Mouse (Mus musculus): ENCODE data around the gene Mapk3.

DNA sequence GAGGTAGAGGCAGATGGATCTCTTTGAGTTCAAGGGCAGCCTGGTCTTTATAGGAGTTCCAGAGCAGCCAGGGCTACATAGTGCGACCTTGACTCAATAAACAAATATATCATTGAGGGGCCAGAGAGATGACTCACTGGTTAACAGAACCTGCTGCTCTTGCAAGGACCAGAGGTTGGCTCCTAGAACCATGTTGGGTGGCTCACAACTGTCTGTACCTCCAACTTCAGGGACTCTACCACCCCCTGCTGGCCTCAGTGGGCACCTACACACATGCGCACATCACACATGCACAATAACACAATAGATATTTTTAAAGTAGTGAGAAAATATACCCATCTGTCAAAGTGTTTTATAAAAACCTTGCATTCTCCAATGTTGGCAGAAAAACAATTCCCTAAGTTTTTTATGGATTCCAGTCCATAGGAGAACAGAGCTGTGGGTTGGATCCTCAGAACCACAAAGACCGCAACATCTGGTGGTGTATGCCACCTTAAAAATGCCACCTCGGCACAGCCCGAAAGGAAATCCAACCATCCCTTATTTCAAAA, 40.5 kb upstream of the Mapk3 start:
- no peak for TF ChIP-seq POLR2A (IDR thresholded peaks at IDR 0.05; ENCODE audit: borderline replicate concordance, control insufficient read depth, low read depth, low read length)
- peak; percentile 71 for TF ChIP-seq CTCF (IDR thresholded peaks at IDR 0.05; ENCODE audit: control insufficient read depth, insufficient read depth, low read length)

Measured in bone marrow, adult 2 months (tissue).